Mouse (Mus musculus) E14TG2a.4 (cell line): ENCODE data around the gene Slco2b1.

Experiments used
- CTCF ChIP-seq: conservative IDR thresholded peaks from 2 replicates; pipeline ENCODE4 v1.5.1; 2014; ENCODE audit warnings: low read length
- NANOG ChIP-seq: IDR thresholded peaks from 2 replicates; pipeline ENCODE4 v1.6.1; 2014; ENCODE audit warnings: borderline replicate concordance, low read length, mixed read lengths
- POU5F1 ChIP-seq: IDR thresholded peaks from 2 replicates; pipeline ENCODE4 v1.6.1; 2014; ENCODE audit warnings: low read length, borderline replicate concordance

DNA sequence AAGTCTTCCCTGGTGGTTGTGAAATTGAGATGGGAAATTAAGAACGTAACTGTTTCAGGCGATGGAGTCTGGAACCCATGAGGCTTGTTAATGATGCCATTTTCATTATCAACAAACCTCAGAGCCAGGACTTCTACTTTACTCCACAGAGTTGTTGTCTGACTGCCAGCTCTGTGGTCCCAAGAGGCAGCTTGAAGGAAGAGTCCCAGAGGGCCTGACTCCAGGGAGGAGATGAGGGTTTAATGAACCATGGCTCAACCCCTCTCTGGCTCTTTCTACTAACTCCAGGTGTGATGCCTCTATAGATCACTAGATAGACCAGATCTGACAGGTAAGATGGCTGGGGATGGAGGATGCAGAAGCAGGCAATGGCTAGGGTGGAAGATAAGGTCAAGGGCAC lies 18.8 kb upstream of the Slco2b1 start, which contains the start of gene Olfr520:
- TF ChIP-seq CTCF (no peak), POU5F1 (no peak), NANOG (no peak)
